Mouse (Mus musculus) right cerebral cortex, adult 2 months (tissue): ENCODE results near the gene Kcnk7.

Experiments
- DNase-seq, 2 experiments: peaks; one replicate each; pipeline ENCODE4 v3.0.0; 2021 to 2022; ENCODE audit warnings: low spot score in 2 of 2

Kcnk7 gene

GRCm38 (mm10) chr19:5749476-5749875, 45.3 kb downstream of the Kcnk7 start:
- DNase-seq = no peak

- no peak for DNase-seq
Measured at GRCm38 (mm10) chr19:5750951-5751350, 46.8 kb downstream of the Kcnk7 start.

- DNase-seq = no peak
Measured at GRCm38 (mm10) chr19:5751742-5752141, 47.6 kb downstream of the Kcnk7 start.

- DNase-seq = peak; percentile 83 to 85
Measured at GRCm38 (mm10) chr19:5756321-5756985, 52.3 kb downstream of the Kcnk7 start.
